Mouse (Mus musculus) MN1 (cell line): ENCODE data around the gene Pwp2.
A peak's percentile ranks its signal among the peaks of the same experiment; 100 is the strongest.
"Not testable (repeated sequence)": the region's sequence is repeated elsewhere in the genome, so short reads cannot be mapped to it uniquely, and the experiment has no call there.

ENCODE experiments used
- DNase-seq: peaks from one replicate; pipeline ENCODE4 v3.0.0-alpha.2; 2016; ENCODE audit warnings: low spot score

Gene Pwp2

GRCm38 (mm10) chr10:78140251-78140600 is 44.7 kb downstream of the Pwp2 start:
- DNase-seq: no peak

- DNase-seq: no peak
Measured at GRCm38 (mm10) chr10:78139572-78140250, 45.2 kb downstream of the Pwp2 start.

GRCm38 (mm10) chr10:78138812-78139523 is 46.0 kb downstream of the Pwp2 start:
- no peak for DNase-seq

GRCm38 (mm10) chr10:78137191-78137590 is 47.8 kb downstream of the Pwp2 start:
- no peak for DNase-seq

GRCm38 (mm10) chr10:78135947-78136346 is 49.0 kb downstream of the Pwp2 start:
- no peak for DNase-seq

- peak; percentile 57 for DNase-seq
Measured at GRCm38 (mm10) chr10:78134975-78135798, 49.8 kb downstream of the Pwp2 start.

- DNase-seq: no peak
Measured at GRCm38 (mm10) chr10:78134400-78134799, 50.5 kb downstream of the Pwp2 start.

GRCm38 (mm10) chr10:78129998-78130397 is 55.0 kb downstream of the Pwp2 start:
- no peak for DNase-seq

GRCm38 (mm10) chr10:78129423-78129822 is 55.5 kb downstream of the Pwp2 start:
- no peak for DNase-seq

GRCm38 (mm10) chr10:78128647-78129046 is 56.3 kb downstream of the Pwp2 start:
- DNase-seq: no peak

- no peak for DNase-seq
Measured at GRCm38 (mm10) chr10:78127931-78128330, 57.0 kb downstream of the Pwp2 start.

- DNase-seq: peak; percentile 87
Measured at GRCm38 (mm10) chr10:78127046-78127870, 57.7 kb downstream of the Pwp2 start.

- DNase-seq: no peak
Measured at GRCm38 (mm10) chr10:78126311-78126710, 58.6 kb downstream of the Pwp2 start.

GRCm38 (mm10) chr10:78125061-78125460 is 59.9 kb downstream of the Pwp2 start:
- not testable (repeated sequence) for DNase-seq

GRCm38 (mm10) chr10:78124137-78124536 is 60.8 kb downstream of the Pwp2 start:
- not testable (repeated sequence) for DNase-seq
